Comparison of ENCODE assay signal across 10 mouse cellular contexts in the genomic region with DNA sequence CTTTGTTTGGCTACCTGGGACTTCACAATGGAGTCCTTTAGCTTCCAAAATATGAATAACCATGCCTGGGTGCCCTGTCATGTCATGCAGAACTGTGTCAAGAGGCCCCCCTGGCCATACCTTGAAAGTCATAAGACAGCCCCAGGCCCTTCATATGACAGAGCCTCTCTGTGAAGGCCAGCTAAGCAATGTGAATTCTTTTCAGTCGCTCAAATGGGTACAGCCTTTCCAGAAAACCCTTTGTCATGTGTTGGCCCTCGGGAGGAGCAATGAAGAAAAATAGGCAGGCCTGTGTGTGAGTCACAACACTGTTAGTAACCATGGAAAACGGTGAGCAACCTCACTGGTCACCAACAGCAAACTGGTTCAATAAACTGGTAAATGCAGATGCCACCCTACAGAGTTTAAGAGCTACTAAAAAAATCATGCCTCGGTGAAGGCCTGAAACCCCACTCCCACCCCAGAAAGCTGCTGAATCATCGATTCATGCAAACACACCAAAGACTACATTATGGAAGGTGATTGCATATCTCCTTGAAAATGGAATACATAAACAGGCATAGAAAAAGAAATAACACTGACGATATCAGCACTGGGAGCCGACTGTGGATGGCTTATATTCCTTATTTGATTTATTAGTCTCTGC. TPM values are rescaled to one million over a fixed set of nuclear protein-coding genes. Genes with fewer than 3 reads are reported as not detected.
A peak's percentile ranks its signal among the peaks of the same experiment; 100 is the strongest.
DNase-seq lines count a peak whose midpoint lies in the region; ATAC-seq and TF ChIP-seq lines count a peak whose summit lies in the region.
"Had no signal": no experiment of that assay in that cellular context is flagged by ENCODE, and none has a peak within 500 bp of the region (broad histone marks: within the 10 kb centered on the region; RNA-seq: fewer than 3 reads in every experiment).

No protein-coding gene starts in this region.

- ATAC-seq in heart, embryonic 16.5 days (replicated peaks; ENCODE audit: extremely low read depth, insufficient read depth, low FRiP score) = no peak
- no peak for ATAC-seq in midbrain, embryonic 14.5 days (ENCODE audit: low FRiP score, low TSS enrichment)

- no peak overlapping the region for H3K4me2 ChIP-seq in heart, embryonic 16.5 days (ENCODE audit: low read depth, low read length)
- no peak overlapping the region for H3K4me2 ChIP-seq in midbrain, embryonic 14.5 days (ENCODE audit: low read length)
- H3K4me2 ChIP-seq: liver, embryonic 11.5 days had no signal

- 82% methylated on average over 7 of the region's 7 CpGs for WGBS in embryonic facial prominence, embryonic 10.5 days
- WGBS in heart, embryonic 16.5 days = 74% methylated on average over 7 of the region's 7 CpGs
- WGBS in midbrain, embryonic 14.5 days = 66% methylated on average over 7 of the region's 7 CpGs
- WGBS in kidney, adult 2 months = 71% methylated on average over 7 of the region's 7 CpGs

- H3K4me1 ChIP-seq in embryonic facial prominence, embryonic 10.5 days = peaks cover 19% of the 10 kb centered on the region
- peaks cover 49% of the 10 kb centered on the region for H3K4me1 ChIP-seq in heart, embryonic 16.5 days (ENCODE audit: control insufficient read depth, insufficient read depth, low read length)
- H3K4me1 ChIP-seq in midbrain, embryonic 14.5 days (ENCODE audit: control insufficient read depth, insufficient read depth, low read length) = peaks cover 15% of the 10 kb centered on the region
- H3K4me1 ChIP-seq in kidney, adult 2 months (ENCODE audit: control insufficient read depth, insufficient read depth, low read length) = no peaks in the 10 kb centered on the region

- H3K27ac ChIP-seq in layer of hippocampus, adult 2 months = peak overlapping the region; percentile 88
- H3K27ac ChIP-seq in embryonic facial prominence, embryonic 10.5 days (replicated peaks) = no peak overlapping the region; the same call in 1 of the 2 replicates
- peak overlapping the region; percentile 89 for H3K27ac ChIP-seq in heart, embryonic 16.5 days (ENCODE audit: low read length)
- peak overlapping the region; percentile 43; the same call in 1 of the 2 replicates for H3K27ac ChIP-seq in midbrain, embryonic 14.5 days (replicated peaks; ENCODE audit: low read depth, low read length)
- H3K27ac ChIP-seq in kidney, adult 2 months (ENCODE audit: insufficient read depth, low read depth, low read length) = no peak overlapping the region

- H3K27me3 ChIP-seq in embryonic facial prominence, embryonic 10.5 days (replicated peaks; ENCODE audit: low read depth, poor library complexity, severe bottlenecking) = no peaks in the 10 kb centered on the region
- H3K27me3 ChIP-seq in heart, embryonic 16.5 days (ENCODE audit: control insufficient read depth, insufficient read depth, low read length) = no peaks in the 10 kb centered on the region
- H3K27me3 ChIP-seq in midbrain, embryonic 14.5 days (ENCODE audit: control insufficient read depth, insufficient read depth, low read length) = no peaks in the 10 kb centered on the region
- no peaks in the 10 kb centered on the region for H3K27me3 ChIP-seq in kidney, adult 2 months (replicated peaks; ENCODE audit: control insufficient read depth, insufficient read depth, low read length)

- no peaks in the 10 kb centered on the region for H3K36me3 ChIP-seq in embryonic facial prominence, embryonic 10.5 days (replicated peaks)
- H3K36me3 ChIP-seq in heart, embryonic 16.5 days (ENCODE audit: control insufficient read depth, insufficient read depth) = no peaks in the 10 kb centered on the region
- no peaks in the 10 kb centered on the region for H3K36me3 ChIP-seq in midbrain, embryonic 14.5 days (ENCODE audit: control insufficient read depth, insufficient read depth, low read length)
- H3K36me3 ChIP-seq in kidney, adult 2 months (ENCODE audit: control insufficient read depth, insufficient read depth, low read length) = no peaks in the 10 kb centered on the region
- H3K36me3 ChIP-seq: G1E had no signal

- DNase-seq in layer of hippocampus, adult 2 months (ENCODE audit: low spot score in 2 of 2) = no peak
- DNase-seq in layer of hippocampus, postnatal 25 days (ENCODE audit: extremely low spot score in 1 of 2, low spot score in 1 of 2) = no peak
- DNase-seq in embryonic facial prominence, embryonic 10.5 days (ENCODE audit: low spot score) = peak; percentile 5
- no peak for DNase-seq in midbrain, embryonic 14.5 days
- DNase-seq in layer of hippocampus, postnatal 10 days (ENCODE audit: low spot score in 2 of 2) = no peak
- DNase-seq in kidney, adult 2 months = no peak
- DNase-seq: right cerebral cortex, postnatal 4 days had no signal

- H3K9ac ChIP-seq in heart, embryonic 16.5 days (ENCODE audit: low read length) = no peak overlapping the region
- no peak overlapping the region for H3K9ac ChIP-seq in midbrain, embryonic 14.5 days (replicated peaks; ENCODE audit: low read length)

- H3K9me3 ChIP-seq in embryonic facial prominence, embryonic 10.5 days = no peaks in the 10 kb centered on the region
- no peaks in the 10 kb centered on the region for H3K9me3 ChIP-seq in heart, embryonic 16.5 days (replicated peaks; ENCODE audit: control insufficient read depth, low read length)
- H3K9me3 ChIP-seq in midbrain, embryonic 14.5 days (ENCODE audit: control insufficient read depth, low read length) = no peaks in the 10 kb centered on the region
- H3K9me3 ChIP-seq: G1E had no signal

- no peak overlapping the region for H3K4me3 ChIP-seq in layer of hippocampus, adult 2 months
- no peak overlapping the region for H3K4me3 ChIP-seq in embryonic facial prominence, embryonic 10.5 days
- H3K4me3 ChIP-seq in heart, embryonic 16.5 days (ENCODE audit: low read length) = no peak overlapping the region
- no peak overlapping the region for H3K4me3 ChIP-seq in midbrain, embryonic 14.5 days (replicated peaks; ENCODE audit: low read depth, low read length)
- H3K4me3 ChIP-seq in kidney, adult 2 months (ENCODE audit: insufficient read depth, low read depth, low read length) = no peak overlapping the region

- no peak for TF ChIP-seq POLR2A in kidney, adult 2 months (IDR thresholded peaks at IDR 0.05; ENCODE audit: low read depth, low read length)

- TF ChIP-seq CTCF in layer of hippocampus, adult 2 months (conservative IDR thresholded peaks at IDR 0.05) = no peak
- TF ChIP-seq CTCF in kidney, adult 2 months (conservative IDR thresholded peaks at IDR 0.05; ENCODE audit: insufficient read depth, insufficient read length, low read depth, low read length) = no peak

RNA-seq across cellular contexts. Expression of gene Ppp1r3c, which starts 57.9 kb away (rescaled TPM):
- 10 to 100 TPM; 54.8 to 70.0 TPM for total RNA-seq in layer of hippocampus, adult 2 months (2021)
- total RNA-seq in layer of hippocampus, postnatal 25 days (2021) = 10 to 100 TPM; 47.4 to 55.9 TPM
- 1.8 and 2.2 TPM in 2 replicates for polyA plus RNA-seq in embryonic facial prominence, embryonic 10.5 days (2016; fragmentation: Nextera tagmentation; extraction: Ambion mirVana)
- 105 and 117 TPM in 2 replicates for polyA plus RNA-seq in heart, embryonic 16.5 days (2015; fragmentation: Nextera tagmentation; extraction: Ambion mirVana)
- 10.3 and 14.4 TPM in 2 replicates for polyA plus RNA-seq in midbrain, embryonic 14.5 days (2014; fragmentation: Nextera tagmentation; extraction: Ambion mirVana)
- total RNA-seq in layer of hippocampus, postnatal 10 days (2021) = 10 to 100 TPM; 37.8 to 43.0 TPM
- 3.0 and 4.6 TPM in 2 replicates for polyA plus RNA-seq in kidney, adult 2 months (2012; rRNA removed)
- polyA plus RNA-seq: G1E had no signal

Comparison
In these comparisons a context has a peak if more than half of its experiments do, and no peak if none do; other contexts are left out.
1. H3K27ac ChIP-seq: peak in layer of hippocampus, adult 2 months (single experiment), heart, embryonic 16.5 days (single experiment) and midbrain, embryonic 14.5 days (single experiment); none in embryonic facial prominence, embryonic 10.5 days (single experiment) and kidney, adult 2 months (single experiment).